Mouse (Mus musculus) adrenal gland, postnatal 36 days (tissue): ENCODE results near the gene Tufm. TPM values are rescaled to one million over a fixed set of nuclear protein-coding genes. Genes with fewer than 3 reads are reported as not detected.

Experiments used
- DNase-seq, 2 experiments: peaks; one replicate each; pipeline ENCODE4 v3.0.0; 2021; ENCODE audit warnings: mixed read lengths in 1 of 2
- long read RNA-seq, 2 experiments: library from polyadenylated mRNA; stranded (forward); transcript quantifications; one replicate each; pipeline ENCODE4 v2.0.0; 2021; ENCODE audit warnings: borderline sequencing depth in 2 of 2
- total RNA-seq, 2 experiments: library from RNA; stranded (reverse); gene quantifications; 2 replicates each; pipeline ENCODE4 v1.2.3; 2021

Gene Tufm
- 100 to 1,000 TPM; 219 to 221 TPM for total RNA-seq
- long read RNA-seq, experiment 1, transcript Tufm-201 (10 exons, 1,679 nt): major isoform, 224 of 251 reads
- long read RNA-seq, experiment 1, partial matches to known transcripts: 18 of 251 reads
- long read RNA-seq, experiment 1, other reads (novel, unspliced or antisense): 8 of 251 reads
- long read RNA-seq, experiment 2, transcript Tufm-201 (10 exons, 1,679 nt): major isoform, 57 of 71 reads
- long read RNA-seq, experiment 2, partial matches to known transcripts: 10 of 71 reads
- long read RNA-seq, experiment 2, other reads (novel, unspliced or antisense): 3 of 71 reads

DNA sequence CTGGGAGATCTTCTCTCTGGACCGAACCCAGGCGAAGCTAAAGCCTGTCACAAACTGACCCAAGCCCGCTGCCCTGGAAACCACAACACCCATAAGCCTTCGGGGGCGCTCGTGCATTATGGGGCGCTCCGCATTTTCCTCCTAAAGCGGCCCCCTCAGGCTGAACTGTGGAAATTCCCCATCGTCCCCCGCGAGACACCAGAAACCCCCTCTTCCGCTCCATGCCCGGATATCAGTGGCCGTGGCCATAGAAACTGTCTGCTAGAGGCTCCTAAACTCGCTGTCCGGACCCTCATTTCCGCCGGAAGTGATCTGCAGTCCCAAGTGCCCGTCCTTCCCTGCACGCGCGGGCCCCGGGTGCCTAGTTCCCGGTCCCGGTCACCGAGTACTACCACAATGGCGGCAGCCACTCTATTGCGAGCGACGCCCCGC is at the start of gene Tufm:
Gene Tufm, plus strand, starts transcription at position 310 of the 432 bp plus-strand sequence.
- peak; percentile 97 to 98 for DNase-seq

DNA sequence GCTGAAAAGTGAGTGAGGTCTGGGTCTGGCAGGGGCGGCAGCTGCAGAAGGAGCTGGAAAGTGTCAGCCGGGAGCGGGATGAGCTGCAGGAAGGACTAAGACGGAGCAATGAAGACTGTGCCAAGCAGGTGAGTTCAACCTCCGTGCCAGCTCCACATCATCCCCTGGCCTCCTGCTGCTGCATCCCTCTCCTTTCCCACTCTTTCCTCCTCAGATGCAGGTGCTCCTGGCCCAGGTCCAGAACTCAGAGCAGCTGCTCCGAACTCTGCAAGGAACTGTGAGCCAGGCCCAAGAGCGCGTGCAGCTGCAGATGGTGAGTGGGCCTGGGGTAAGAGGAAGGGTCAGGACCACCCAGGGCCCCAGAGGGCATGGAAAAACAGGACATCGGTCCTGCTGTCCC is 47.0 kb upstream of the Tufm start:
- no peak for DNase-seq

DNA sequence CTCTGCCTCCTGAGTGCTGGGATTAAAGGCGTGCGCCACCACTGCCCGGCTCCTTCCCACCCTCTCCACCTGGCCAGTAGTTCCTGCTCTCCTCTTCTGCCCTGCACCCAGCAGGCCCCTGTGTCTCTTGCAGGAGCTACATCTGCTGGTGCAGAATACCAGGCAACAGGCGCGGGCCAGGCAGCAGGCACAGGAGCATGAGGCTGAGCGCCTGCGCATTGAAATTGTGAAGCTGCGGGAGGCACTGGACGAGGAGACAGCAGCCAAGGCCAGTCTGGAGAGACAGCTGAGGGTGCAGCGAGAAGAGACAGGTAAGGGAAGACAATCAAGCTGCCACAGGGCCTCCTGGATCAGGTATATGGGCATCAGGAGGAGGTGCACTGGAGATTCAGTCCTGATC is 43.2 kb upstream of the Tufm start:
- no peak for DNase-seq

GRCm38 (mm10) chr7:126444536-126444935 is 42.6 kb upstream of the Tufm start:
- no peak for DNase-seq

- DNase-seq: no peak
These were observed 41.9 kb upstream of the Tufm start for GRCm38 (mm10) chr7:126445104-126445815.

DNA sequence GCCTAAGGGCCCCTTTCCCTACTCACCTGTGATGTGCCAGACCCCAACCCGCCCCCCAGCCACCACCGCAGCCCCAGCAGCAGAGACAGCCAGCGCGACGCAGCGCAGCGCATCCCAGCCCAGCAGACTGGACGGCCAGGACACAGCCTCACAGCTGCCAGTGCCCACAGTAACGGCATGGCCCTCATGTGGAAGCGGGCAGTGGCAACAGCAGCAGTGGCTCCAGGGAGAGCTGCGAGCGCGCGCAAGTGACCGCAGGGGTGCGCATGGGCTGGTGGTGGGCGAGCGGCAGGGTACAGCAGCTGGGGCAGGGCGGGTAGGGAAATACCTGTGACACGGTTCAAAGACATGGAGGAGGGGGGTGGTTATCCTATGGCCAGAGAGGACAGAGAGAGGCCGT is 40.9 kb upstream of the Tufm start:
- no peak for DNase-seq

- DNase-seq: no peak
These were observed 38.7 kb upstream of the Tufm start for GRCm38 (mm10) chr7:126448481-126448880.

- no peak for DNase-seq
These were observed 37.2 kb upstream of the Tufm start for GRCm38 (mm10) chr7:126449991-126450390.

DNA sequence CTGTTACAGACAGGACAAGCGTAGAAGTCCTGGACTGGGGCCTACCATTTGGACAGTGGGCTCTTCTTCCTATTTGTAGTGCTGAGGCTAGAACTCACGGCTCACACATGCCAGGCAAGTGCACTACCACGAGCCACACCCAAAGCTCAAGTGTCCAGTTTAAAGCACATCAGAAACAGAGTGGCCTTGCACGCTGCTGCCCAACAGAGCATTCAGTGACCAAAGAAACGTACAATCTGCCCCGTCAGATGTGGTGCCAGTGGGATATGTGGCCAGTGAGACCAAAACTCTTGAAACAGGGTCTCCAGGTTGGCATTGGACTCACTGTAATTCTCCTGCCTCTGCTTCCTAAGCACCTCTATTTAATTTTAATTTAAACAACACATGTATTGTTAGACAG is 36.5 kb upstream of the Tufm start:
- no peak for DNase-seq

GRCm38 (mm10) chr7:126452244-126452643 is 34.9 kb upstream of the Tufm start:
- DNase-seq: no peak

GRCm38 (mm10) chr7:126453861-126454260 is 33.3 kb upstream of the Tufm start:
- DNase-seq: no peak

- DNase-seq: no peak
These were observed 31.9 kb upstream of the Tufm start for GRCm38 (mm10) chr7:126455242-126455641.

DNA sequence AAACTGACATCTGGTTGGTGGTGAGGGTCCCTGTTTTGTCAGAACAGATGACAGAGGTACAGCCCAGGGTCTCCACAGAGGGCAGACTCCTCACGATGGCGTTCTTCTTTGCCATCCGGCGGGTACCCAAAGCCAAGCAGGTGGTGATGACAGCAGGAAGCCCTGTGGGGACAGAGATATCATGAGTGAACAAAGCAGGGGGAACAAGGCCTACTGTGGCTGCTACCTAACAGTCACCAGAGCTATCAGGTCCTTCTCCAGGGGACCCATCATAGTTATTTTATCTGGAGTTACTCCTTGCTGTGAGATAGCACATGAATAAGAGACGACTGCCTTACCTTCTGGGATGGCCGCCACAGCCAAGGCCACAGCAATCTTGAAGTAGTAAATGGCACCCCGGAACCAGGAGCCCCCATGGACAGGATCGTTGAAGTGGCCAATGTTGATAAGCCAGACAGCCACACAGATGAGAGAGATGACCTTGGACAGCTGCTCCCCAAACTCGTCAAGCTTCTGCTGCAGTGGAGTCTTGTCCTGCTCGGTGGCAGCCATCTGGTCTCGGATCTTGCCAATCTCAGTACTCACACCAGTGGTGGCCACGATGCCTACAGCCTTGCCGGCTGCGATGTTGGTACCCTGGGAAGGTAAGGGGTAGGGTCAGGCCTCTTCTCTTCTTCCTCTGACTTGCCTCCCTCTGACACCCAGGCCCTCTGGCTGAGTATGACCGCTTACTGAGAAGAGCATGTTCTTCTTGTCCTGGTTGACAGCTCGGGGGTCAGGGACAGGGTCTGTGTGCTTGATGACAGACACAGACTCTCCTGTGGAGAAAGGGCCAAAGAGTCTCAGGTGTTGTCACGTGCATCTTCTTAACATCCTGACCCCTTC is 30.5 kb upstream of the Tufm start:
- no peak for DNase-seq

GRCm38 (mm10) chr7:126458225-126458624 is 28.9 kb upstream of the Tufm start:
- DNase-seq: no peak

DNA sequence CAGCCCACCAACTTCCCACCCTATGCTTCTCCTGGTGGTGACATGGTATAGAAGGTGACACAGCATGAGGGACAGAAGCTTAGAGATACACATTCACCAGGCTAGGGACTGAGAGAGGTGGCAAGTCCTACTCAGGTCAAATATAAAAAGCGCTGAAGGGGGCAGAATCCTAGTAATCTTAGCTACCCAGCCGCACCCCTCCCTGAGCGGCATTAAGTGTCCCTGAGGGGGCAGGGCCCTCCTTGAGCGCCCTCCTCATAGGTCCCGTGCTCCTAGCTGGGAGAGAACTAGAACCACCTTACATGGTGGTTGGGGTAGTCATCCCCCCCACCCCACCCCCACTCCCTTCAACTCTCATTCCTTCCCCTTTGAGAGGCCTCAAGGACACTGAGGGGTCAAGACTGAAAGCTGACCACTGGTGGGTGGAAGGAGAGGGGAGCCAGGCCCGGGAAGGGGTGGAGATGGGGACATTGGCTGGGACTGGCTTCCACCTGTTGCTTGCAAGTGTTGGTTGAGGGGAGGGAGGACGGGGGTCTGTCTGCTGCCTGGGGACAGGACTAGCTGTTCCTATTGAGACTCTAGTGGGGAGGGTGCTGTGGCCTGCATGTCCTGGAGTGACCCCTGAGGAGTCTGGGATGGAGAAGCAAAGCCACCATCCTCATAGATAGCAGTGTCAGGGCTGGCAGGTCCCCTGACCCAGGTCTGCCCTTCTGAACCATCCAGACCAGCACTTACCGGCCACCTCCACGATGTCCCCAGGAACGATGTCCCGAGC is 28.1 kb upstream of the Tufm start:
- no peak for DNase-seq

GRCm38 (mm10) chr7:126460623-126461399 is 26.4 kb upstream of the Tufm start:
- DNase-seq: no peak

GRCm38 (mm10) chr7:126461626-126462025 is 25.5 kb upstream of the Tufm start:
- DNase-seq: no peak

DNA sequence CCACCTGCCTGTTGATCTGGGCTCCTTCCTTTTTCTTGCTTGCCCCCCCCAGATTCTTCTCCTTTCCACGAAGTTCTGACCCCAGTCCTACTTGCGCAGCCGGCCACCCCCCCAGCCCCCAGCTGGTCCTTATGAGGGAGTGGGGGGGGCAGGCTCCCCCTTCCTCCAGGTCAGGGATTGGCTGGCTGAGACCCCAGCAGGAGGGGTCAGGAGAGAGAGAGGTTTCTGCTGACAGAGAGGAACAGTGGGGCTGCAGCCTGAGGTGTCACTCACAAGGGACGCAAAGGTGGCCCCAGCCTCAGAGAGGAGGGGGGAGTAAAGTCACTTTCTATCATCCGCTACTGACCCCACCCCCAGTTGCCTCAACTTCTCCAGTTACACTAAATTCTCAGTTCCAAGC is 24.2 kb upstream of the Tufm start, which contains the start of gene Atp2a1:
Gene Atp2a1, minus strand, starts transcription at position 105 of the 400 bp plus-strand sequence.
- no peak for DNase-seq

DNA sequence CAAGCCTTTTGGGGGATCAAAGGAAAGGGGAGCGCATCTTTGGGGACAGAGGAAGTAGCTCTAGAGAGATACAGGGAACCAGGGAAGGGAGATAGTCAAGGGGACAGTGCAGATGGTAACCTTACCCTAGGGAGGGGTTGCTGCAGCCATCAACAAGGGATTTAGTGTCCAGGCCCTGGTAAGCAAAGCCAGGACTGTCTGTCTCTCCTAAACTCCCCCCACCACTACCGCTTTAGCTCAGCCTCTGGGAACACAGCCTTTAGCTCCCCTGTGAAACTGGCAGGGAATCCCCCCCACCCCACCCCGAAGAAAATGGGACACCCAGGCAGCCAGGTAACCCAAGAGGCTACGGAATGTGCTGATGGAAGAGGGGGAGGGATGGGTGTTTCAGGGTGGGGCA is 23.6 kb upstream of the Tufm start:
- no peak for DNase-seq

GRCm38 (mm10) chr7:126464121-126464520 is 23.0 kb upstream of the Tufm start:
- peak in 1 of 2 experiments; percentile 40 for DNase-seq

- peak in 1 of 2 experiments; percentile 19 for DNase-seq
These were observed 22.3 kb upstream of the Tufm start for GRCm38 (mm10) chr7:126464836-126465235.
